Mouse (Mus musculus) midbrain, postnatal 0 days (tissue): ENCODE results near the gene Fhod1. TPM values are rescaled to one million over a fixed set of nuclear protein-coding genes. Genes with fewer than 3 reads are reported as not detected.
"Not testable (repeated sequence)": the region's sequence is repeated elsewhere in the genome, so short reads cannot be mapped to it uniquely, and the experiment has no call there.

Experiments
- ATAC-seq: fragments of 200-750 bp; cut with Nextera tagmentation; 2 replicates; pipeline ENCODE4 v1.8.0; 2017; ENCODE audit warnings: moderate number of reproducible peaks, mild to moderate bottlenecking, moderate TSS enrichment, moderate library complexity; ENCODE audit not compliant: low FRiP score
- DNase-seq: peaks from one replicate; pipeline ENCODE4 v3.0.0-alpha.2; 2015; ENCODE audit warnings: low spot score
- H3K27ac ChIP-seq: fragments of 300-500 bp; sonication (generic); 2 replicates; pipeline ENCODE4 v1.5.1; 2014; ENCODE audit warnings: low read depth, mild to moderate bottlenecking, low read length, mixed read lengths
- H3K27me3 ChIP-seq: fragments of 300-500 bp; sonication (generic); 2 replicates; pipeline ENCODE4 v1.6.1; 2014; ENCODE audit warnings: low read length, control low read depth, mixed read lengths; ENCODE audit not compliant: insufficient read depth
- H3K36me3 ChIP-seq: fragments of 300-500 bp; sonication (generic); 2 replicates; pipeline ENCODE4 v1.6.1; 2014; ENCODE audit warnings: low read length, control low read depth, mixed read lengths; ENCODE audit not compliant: insufficient read depth
- H3K4me1 ChIP-seq: fragments of 300-500 bp; sonication (generic); 2 replicates; pipeline ENCODE4 v1.6.1; 2014; ENCODE audit warnings: mild to moderate bottlenecking, control low read depth, antibody characterized with exemption, low read length, mixed read lengths; ENCODE audit not compliant: insufficient read depth
- H3K4me2 ChIP-seq: fragments of 300-500 bp; sonication (generic); 2 replicates; pipeline ENCODE4 v1.6.1; 2014; ENCODE audit warnings: low read depth, mild to moderate bottlenecking, low read length, mixed read lengths; ENCODE audit not compliant: poor library complexity, severe bottlenecking
- H3K4me3 ChIP-seq: fragments of 300-500 bp; sonication (generic); 2 replicates; pipeline ENCODE4 v1.5.1; 2014; ENCODE audit warnings: low read depth, mild to moderate bottlenecking, low read length, moderate library complexity
- H3K9ac ChIP-seq: fragments of 300-500 bp; sonication (generic); replicated peaks from 2 replicates; pipeline ENCODE4 v1.6.1; 2014; ENCODE audit warnings: mild to moderate bottlenecking, low read length, moderate library complexity, mixed read lengths; ENCODE audit not compliant: poor library complexity, severe bottlenecking
- H3K9me3 ChIP-seq: fragments of 300-500 bp; sonication (generic); 2 replicates; pipeline ENCODE4 v1.6.1; 2016; ENCODE audit warnings: low read length, control low read depth
- CTCF ChIP-seq: IDR thresholded peaks from 2 replicates; pipeline ENCODE4 v1.5.1; 2016; ENCODE audit warnings: antibody characterized with exemption, mild to moderate bottlenecking
- WGBS: fragments of 180-500 bp; shearing (Covaris S2); extraction: QIAGEN DNeasy Blood & Tissue Kit; methylation state at CpG from one replicate; pipeline ENCODE4 v1.1.7; 2014; 5-methylcytosine and 5-hydroxymethylcytosine counted together
- polyA plus RNA-seq: library from polyadenylated mRNA; unstranded; fragments of >200 nt; fragmentation: Nextera tagmentation; extraction: Ambion mirVana; gene quantifications from 2 replicates; pipeline ENCODE4 v1.2.1, GENCODE M21; 2015
- total RNA-seq: library from RNA; depleted of rRNA; stranded (reverse); fragments of >200 nt; gene quantifications from 2 replicates; pipeline ENCODE4 v1.2.3, GENCODE M21; 2014

Gene Fhod1
- total and polyA plus RNA-seq, 2 experiments from 2014 or later = 0.48 to 3.8 TPM

- not testable (repeated sequence) for H3K27ac ChIP-seq, ATAC-seq, H3K4me3 ChIP-seq, H3K27me3 ChIP-seq, H3K9ac ChIP-seq, DNase-seq, H3K36me3 ChIP-seq, H3K4me2 ChIP-seq, H3K9me3 ChIP-seq
- H3K4me1 ChIP-seq = peaks cover 10% of the 10 kb centered on the region
- 66% methylated on average over 3 of the region's 3 CpGs for WGBS
- TF ChIP-seq CTCF = peak; percentile 44
Observed at GRCm38 (mm10) chr8:105291802-105292201, 56.0 kb downstream of the Fhod1 start.

DNA sequence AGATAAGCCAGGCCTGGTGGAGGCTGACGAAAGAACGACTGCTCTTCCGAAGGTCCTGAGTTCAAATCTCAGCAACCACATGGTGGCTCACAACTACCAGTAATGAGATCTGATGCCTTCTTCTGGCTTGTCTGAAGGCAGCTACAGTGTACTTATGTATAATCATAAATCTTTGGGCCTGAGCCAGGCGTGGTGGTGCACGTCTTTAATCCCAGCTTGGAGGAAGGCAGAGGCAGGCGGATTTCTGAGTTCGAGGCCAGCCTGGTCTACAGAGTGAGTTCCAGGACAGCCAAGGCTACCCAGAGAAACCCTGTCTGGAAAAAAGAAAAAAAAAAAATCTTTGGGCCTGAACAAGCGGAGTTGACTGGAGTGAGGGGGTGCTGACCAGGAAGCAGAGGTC, 56.4 kb downstream of the Fhod1 start:
- H3K9me3 ChIP-seq, ATAC-seq, H3K9ac ChIP-seq, H3K27ac ChIP-seq, H3K27me3 ChIP-seq, DNase-seq, H3K36me3 ChIP-seq, H3K4me2 ChIP-seq, H3K4me3 ChIP-seq: not testable (repeated sequence)
- H3K4me1 ChIP-seq = peaks cover 13% of the 10 kb centered on the region
- 82% methylated on average over 8 of the region's 8 CpGs for WGBS

DNA sequence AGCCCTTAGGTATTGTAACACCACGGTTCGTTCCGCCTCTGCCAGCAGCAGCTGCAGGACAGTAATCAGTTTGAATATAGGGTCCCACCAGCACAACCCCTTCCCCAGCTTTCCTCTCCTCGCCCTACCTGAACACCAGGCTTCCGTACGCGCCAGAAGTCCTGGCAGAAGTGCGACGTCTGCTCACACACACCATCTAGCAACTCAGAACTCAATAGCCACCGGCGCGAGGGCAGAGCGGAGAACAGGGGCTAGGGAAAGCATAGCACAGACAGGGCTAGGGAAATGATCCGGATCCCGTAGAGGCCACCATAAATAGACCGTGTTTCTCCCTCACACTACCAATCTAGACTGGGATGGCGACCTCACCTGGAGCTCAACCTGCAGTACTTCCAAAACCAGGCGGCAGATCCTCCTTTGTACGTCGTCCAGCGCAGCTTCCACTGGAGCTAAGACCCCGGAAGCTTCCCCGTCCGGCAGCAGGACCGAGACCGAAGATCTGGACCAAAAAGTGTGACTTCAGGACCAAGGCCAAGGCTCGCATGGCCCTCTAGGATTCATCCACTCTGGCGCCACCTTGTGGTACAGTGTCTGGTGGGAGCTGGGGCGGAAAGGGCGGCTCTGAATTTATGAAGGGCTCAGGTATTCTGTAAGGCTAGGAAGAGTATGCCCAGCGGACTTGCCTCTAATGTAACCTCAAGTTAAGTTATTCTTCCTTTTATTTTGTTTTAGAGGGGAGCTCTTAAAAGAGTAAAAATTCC, 57.0 kb downstream of the Fhod1 start:
- peak; percentile 88 for DNase-seq
- WGBS = 6% methylated on average over 31 of the region's 31 CpGs
- Histone ChIP-seq H3K4me2 (peak overlapping the region; percentile 50), H3K9me3 (no peaks in the 10 kb centered on the region), H3K27me3 (no peaks in the 10 kb centered on the region), H3K36me3 (no peaks in the 10 kb centered on the region), H3K4me3 (peak overlapping the region; percentile 50), H3K4me1 (peaks cover 13% of the 10 kb centered on the region), H3K27ac (no peak overlapping the region), H3K9ac (no peak overlapping the region; the same call in 1 of the 2 replicates)
- ATAC-seq = no peak
- TF ChIP-seq CTCF = peak; percentile 90

DNA sequence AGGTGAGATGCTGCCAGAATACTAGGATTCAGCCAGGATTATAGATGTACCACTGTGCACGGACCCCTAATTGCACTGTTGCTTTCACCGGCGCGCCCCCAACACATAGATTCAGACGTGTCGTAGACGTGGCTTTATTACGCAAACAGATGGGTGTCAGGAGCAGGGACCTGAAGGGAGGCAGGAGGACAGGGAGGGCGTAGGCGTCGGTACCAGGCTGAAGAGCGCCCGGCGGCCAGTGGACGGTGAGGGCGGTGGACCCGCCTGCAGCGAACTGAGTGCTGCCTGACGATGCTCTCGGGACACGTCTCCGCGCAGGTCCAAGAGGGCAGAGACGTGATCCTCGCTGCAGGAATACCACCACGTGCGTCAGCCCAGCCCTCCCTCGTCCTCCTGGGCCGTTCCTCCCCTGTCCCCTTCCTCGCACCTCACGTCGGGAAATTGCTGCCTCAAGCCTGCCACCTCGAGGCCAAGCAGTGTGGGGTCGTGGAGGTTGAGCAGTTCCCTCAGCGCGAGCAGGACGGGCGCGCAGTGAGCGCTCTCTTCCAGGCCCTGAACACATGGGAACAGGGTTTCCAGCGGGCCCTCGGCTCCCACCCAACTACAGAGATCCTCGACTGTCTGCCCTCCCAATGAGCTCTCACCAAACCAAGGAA, 57.8 kb downstream of the Fhod1 start, which contains the start of gene 4931428F04Rik:
4931428F04Rik (minus strand) TSS at position 60 of the 656 bp plus-strand sequence.
- H3K36me3 ChIP-seq = 0 out of 2 replicates have a peak, but pooled peaks cover 4% of the 10 kb centered on the region
- TF ChIP-seq CTCF = peak; percentile 75
- H3K9ac ChIP-seq = peak within 1 kb of the TSS; percentile 75
- ATAC-seq (peak; percentile 62), DNase-seq (peak; percentile 59)
- no peaks in the 10 kb centered on the region for H3K27me3 ChIP-seq
- peak within 1 kb of the TSS; percentile 50 for H3K4me3 ChIP-seq
- WGBS = under 1% methylated on average over 42 of the region's 43 CpGs
- H3K4me2 ChIP-seq = peak within 1 kb of the TSS; percentile 50
- H3K4me1 ChIP-seq = peaks cover 13% of the 10 kb centered on the region
- no peaks in the 10 kb centered on the region for H3K9me3 ChIP-seq
- H3K27ac ChIP-seq = peak within 1 kb of the TSS; percentile 92

- Histone ChIP-seq H3K27me3 (no peaks in the 10 kb centered on the region), H3K9me3 (no peaks in the 10 kb centered on the region), H3K4me1 (peaks cover 13% of the 10 kb centered on the region), H3K36me3 (0 out of 2 replicates have a peak, but pooled peaks cover 4% of the 10 kb centered on the region), H3K9ac (peak overlapping the region; percentile 75), H3K4me2 (peak overlapping the region; percentile 50), H3K4me3 (peak overlapping the region; percentile 50), H3K27ac (peak overlapping the region; percentile 92)
- TF ChIP-seq CTCF = peak; percentile 61
- peak; percentile 91 for ATAC-seq
- WGBS = under 1% methylated on average over 53 of the region's 53 CpGs
- peak; percentile 98 for DNase-seq
Observed at GRCm38 (mm10) chr8:105288958-105289732, 58.6 kb downstream of the Fhod1 start.
